Mouse (Mus musculus): ENCODE data around the gene Tlk1.

Tlk1 gene

GRCm38 (mm10) chr2:70825371-70826051 is at the start of gene Tlk1:
Gene Tlk1 (minus strand): TSS chr2:70825728.
- DNase-seq = peak; percentile 89

- DNase-seq = no peak
Observed at GRCm38 (mm10) chr2:70875129-70875528, 49.6 kb upstream of the Tlk1 start.

- DNase-seq = no peak
Observed at GRCm38 (mm10) chr2:70873168-70873567, 47.6 kb upstream of the Tlk1 start.

- peak; percentile 29 for DNase-seq
Observed at GRCm38 (mm10) chr2:70871466-70872022, 46.0 kb upstream of the Tlk1 start.

- DNase-seq = no peak
Observed at GRCm38 (mm10) chr2:70870819-70871218, 45.3 kb upstream of the Tlk1 start.

- DNase-seq = no peak
Observed at GRCm38 (mm10) chr2:70869116-70869515, 43.6 kb upstream of the Tlk1 start.

GRCm38 (mm10) chr2:70867231-70867630 is 41.7 kb upstream of the Tlk1 start:
- DNase-seq = no peak

GRCm38 (mm10) chr2:70862881-70863280 is 37.4 kb upstream of the Tlk1 start:
- DNase-seq = no peak

GRCm38 (mm10) chr2:70859740-70860139 is 34.2 kb upstream of the Tlk1 start:
- DNase-seq = peak; percentile 51

GRCm38 (mm10) chr2:70856971-70857370 is 31.4 kb upstream of the Tlk1 start:
- no peak for DNase-seq

GRCm38 (mm10) chr2:70854231-70854888 is 28.8 kb upstream of the Tlk1 start:
- no peak for DNase-seq

GRCm38 (mm10) chr2:70853329-70853728 is 27.8 kb upstream of the Tlk1 start:
- DNase-seq = no peak

- DNase-seq = no peak
Observed at GRCm38 (mm10) chr2:70852796-70853221, 27.3 kb upstream of the Tlk1 start.

- DNase-seq = no peak
Observed at GRCm38 (mm10) chr2:70852186-70852795, 26.8 kb upstream of the Tlk1 start.

GRCm38 (mm10) chr2:70845871-70846270 is 20.3 kb upstream of the Tlk1 start:
- DNase-seq = no peak

GRCm38 (mm10) chr2:70844694-70845395 is 19.3 kb upstream of the Tlk1 start:
- DNase-seq = no peak

- no peak for DNase-seq
Observed at GRCm38 (mm10) chr2:70842049-70842618, 16.6 kb upstream of the Tlk1 start.

GRCm38 (mm10) chr2:70838536-70839216 is 13.1 kb upstream of the Tlk1 start:
- peak; percentile 76 for DNase-seq

- no peak for DNase-seq
Observed at GRCm38 (mm10) chr2:70836306-70836651, 10.8 kb upstream of the Tlk1 start.

GRCm38 (mm10) chr2:70835641-70836305 is 10.2 kb upstream of the Tlk1 start:
- peak; percentile 50 for DNase-seq

GRCm38 (mm10) chr2:70835209-70835608 is 9.7 kb upstream of the Tlk1 start:
- DNase-seq = no peak

GRCm38 (mm10) chr2:70833261-70833660 is 7.7 kb upstream of the Tlk1 start:
- no peak for DNase-seq
